Mouse (Mus musculus): ENCODE measurements around the gene Lyar. TPM values are rescaled to one million over a fixed set of nuclear protein-coding genes. Genes with fewer than 3 reads are reported as not detected.

Lyar gene
- 134 and 169 TPM in 2 replicates for total RNA-seq (2012; rRNA removed)
- 182 and 195 TPM in 2 replicates for total RNA-seq (2014; rRNA removed)
- polyA plus RNA-seq (2012; ENCODE audit: insufficient read length, low read depth): 314 and 382 TPM in 2 replicates

DNA sequence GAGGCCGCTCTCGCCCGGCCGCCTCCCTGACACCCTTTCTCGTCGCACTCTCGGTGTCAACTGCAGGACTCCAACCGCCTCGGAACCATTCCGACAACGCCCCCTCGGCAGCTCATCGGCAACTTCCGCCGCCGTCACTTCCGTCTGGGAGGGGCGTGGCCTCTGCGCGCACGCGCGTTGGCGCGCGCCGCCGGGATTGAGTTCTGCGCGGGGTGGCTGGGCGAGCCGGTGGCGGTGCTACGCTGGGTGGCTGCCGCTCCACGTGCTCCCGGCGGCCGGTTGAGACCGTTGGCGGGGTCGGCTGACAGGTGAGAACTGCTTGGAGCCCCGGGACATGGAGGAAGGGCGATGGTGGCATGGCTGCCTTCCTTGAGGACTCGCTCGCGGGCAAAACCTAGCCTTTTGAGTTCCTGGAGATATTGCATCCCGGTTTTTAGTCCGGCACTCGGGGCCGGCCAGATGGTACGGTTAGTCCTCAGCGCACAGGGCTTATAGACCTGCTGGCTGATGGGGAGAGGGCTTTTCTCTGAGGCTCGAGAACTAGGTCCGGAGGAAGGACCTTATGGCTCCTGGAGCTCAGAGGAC, at the start of gene Lyar, which contains the start of gene Zbtb49:
Gene Lyar, plus strand, starts transcription at position 143 of the 585 bp plus-strand sequence.
Gene Zbtb49, minus strand, starts transcription at position 130 of the 585 bp plus-strand sequence.
- Histone ChIP-seq H3K4me3 (replicated peaks in 1 of 3; ENCODE audit: low read depth in 2 of 3, low read length in 2 of 3, poor library complexity in 1 of 3) (peak within 1 kb of the TSS; percentile 90 to 94 (median 90)), H3K4me1 (ENCODE audit: control insufficient read depth in 1 of 2, insufficient read depth in 2 of 2) (peaks cover 3 to 42% of the 10 kb centered on the region in 2 experiments), H3K4me2 (ENCODE audit: insufficient read depth, low read depth, poor library complexity, severe bottlenecking) (peak within 1 kb of the TSS; percentile 93), H3K9me3 (replicated peaks; ENCODE audit: low read length) (no peaks in the 10 kb centered on the region), H3K79me2 (replicated peaks; ENCODE audit: control insufficient read depth, extremely low read depth, insufficient read depth, poor library complexity, severe bottlenecking) (peaks cover 34% of the 10 kb centered on the region), H3K9ac (ENCODE audit: insufficient read depth, low read depth) (peak within 1 kb of the TSS; percentile 84), H3K36me3 (replicated peaks in 1 of 2; ENCODE audit: control insufficient read depth in 1 of 2, insufficient read depth in 1 of 2, low read length in 1 of 2) (peaks cover 19 to 58% of the 10 kb centered on the region in 2 experiments), H3K27ac (ENCODE audit: insufficient read depth, low read depth) (no peak within 1 kb of the TSS; the same call in 1 of the 2 replicates), H3K27me3 (replicated peaks) (no peaks in the 10 kb centered on the region)
- TF ChIP-seq NELFE (IDR thresholded peaks at IDR 0.05; ENCODE audit: low read depth, low read length): peak; percentile 93
- peak; percentile 93 for TF ChIP-seq MAX (IDR thresholded peaks at IDR 0.05; ENCODE audit: low read length)
- TF ChIP-seq KAT2A (IDR thresholded peaks at IDR 0.05; ENCODE audit: insufficient replicate concordance, low read length): peak; percentile 79; the same call in 1 of the 2 replicates
- TF ChIP-seq USF1 (IDR thresholded peaks at IDR 0.05; ENCODE audit: low read depth, low read length): no peak
- TF ChIP-seq MXI1 (IDR thresholded peaks at IDR 0.05; ENCODE audit: low read depth, low read length): peak; percentile 98
- TF ChIP-seq RAD21 (IDR thresholded peaks at IDR 0.05; ENCODE audit: low read depth, low read length): no peak
- peak; percentile 98 for TF ChIP-seq POLR2A (IDR thresholded peaks at IDR 0.05; ENCODE audit: low read depth, low read length)
- TF ChIP-seq SIN3A (IDR thresholded peaks at IDR 0.05; ENCODE audit: low read length): peak; percentile 95
- no peak for TF ChIP-seq MAZ (IDR thresholded peaks at IDR 0.05; ENCODE audit: low read depth, low read length)
- peak; percentile 61; the same call in 1 of the 2 replicates for TF ChIP-seq UBTF (IDR thresholded peaks at IDR 0.05; ENCODE audit: low read depth, low read length)
- TF ChIP-seq IRF4 (IDR thresholded peaks at IDR 0.05; ENCODE audit: low read depth, low read length): no peak; the same call in 1 of the 2 replicates
- peak; percentile 94 for TF ChIP-seq MYC (IDR thresholded peaks at IDR 0.05; ENCODE audit: low read depth, low read length)
- TF ChIP-seq ZKSCAN1 (IDR thresholded peaks at IDR 0.05; ENCODE audit: borderline replicate concordance, low read depth, low read length): no peak
- TF ChIP-seq JUN (IDR thresholded peaks at IDR 0.05; ENCODE audit: insufficient read depth, low read depth, low read length): no peak
- no peak for TF ChIP-seq ETS1 (conservative IDR thresholded peaks at IDR 0.05; ENCODE audit: low read depth, low read length)
- no peak for TF ChIP-seq TBP (conservative IDR thresholded peaks at IDR 0.05; ENCODE audit: low read depth, low read length)
- TF ChIP-seq EP300 (IDR thresholded peaks at IDR 0.05; ENCODE audit: low read length): peak; percentile 14; the same call in 1 of the 2 replicates
- no peak for TF ChIP-seq RCOR1 (conservative IDR thresholded peaks at IDR 0.05; ENCODE audit: low read depth, low read length)
- peak; percentile 85 for TF ChIP-seq ZMIZ1 (IDR thresholded peaks at IDR 0.05; ENCODE audit: low read depth, low read length)
- TF ChIP-seq CHD1 (IDR thresholded peaks at IDR 0.05; ENCODE audit: low read depth, low read length): no peak
- TF ChIP-seq NRF1 (IDR thresholded peaks at IDR 0.05; ENCODE audit: low read depth, low read length): peak; percentile 91
- TF ChIP-seq POLR2AphosphoS2 (IDR thresholded peaks at IDR 0.05; ENCODE audit: low read depth, low read length): 0 out of 2 replicates have a peak, but pooled peaks have one; percentile 72
- TF ChIP-seq TCF12 (IDR thresholded peaks at IDR 0.05; ENCODE audit: low read depth, low read length): peak; percentile 90
- TF ChIP-seq USF2 (conservative IDR thresholded peaks at IDR 0.05; ENCODE audit: low read depth, low read length): no peak
- no peak for TF ChIP-seq ZNF384 (IDR thresholded peaks at IDR 0.05; ENCODE audit: low read depth, low read length)
- TF ChIP-seq MAFK (IDR thresholded peaks at IDR 0.05; ENCODE audit: insufficient replicate concordance, low read length): no peak
- no peak for TF ChIP-seq MEF2A (IDR thresholded peaks at IDR 0.05; ENCODE audit: borderline replicate concordance, low read depth, low read length)
- TF ChIP-seq CTCF (conservative IDR thresholded peaks at IDR 0.05 in 1 of 2, IDR thresholded peaks at IDR 0.05 in 1 of 2; ENCODE audit: low read depth in 2 of 2, low read length in 2 of 2): no peak
- peak; percentile 89 for TF ChIP-seq HCFC1 (IDR thresholded peaks at IDR 0.05; ENCODE audit: low read depth, low read length)
- no peak for TF ChIP-seq E2F4 (IDR thresholded peaks at IDR 0.05; ENCODE audit: insufficient replicate concordance, low read depth, low read length)
- TF ChIP-seq CHD2 (IDR thresholded peaks at IDR 0.05; ENCODE audit: low read length): no peak
- peak; percentile 80 for TF ChIP-seq ELF1 (IDR thresholded peaks at IDR 0.05; ENCODE audit: low read depth, low read length)
- TF ChIP-seq JUND (conservative IDR thresholded peaks at IDR 0.05; ENCODE audit: low read depth, low read length): no peak
- TF ChIP-seq PAX5 (IDR thresholded peaks at IDR 0.05; ENCODE audit: low read length): no peak
- TF ChIP-seq BHLHE40 (IDR thresholded peaks at IDR 0.05; ENCODE audit: low read depth, low read length): no peak
- no peak for TF ChIP-seq ZC3H11A (IDR thresholded peaks at IDR 0.05; ENCODE audit: low read depth, low read length)
- TF ChIP-seq SMC3 (IDR thresholded peaks at IDR 0.05; ENCODE audit: low read depth, low read length): no peak
- no peak; the same call in 1 of the 2 replicates for TF ChIP-seq GABPA (IDR thresholded peaks at IDR 0.05; ENCODE audit: insufficient replicate concordance, low read depth, low read length)
- peak; percentile 87 for DNase-seq (ENCODE audit: extremely low read depth)
- dilution Hi-C loops (cut with MboI; ENCODE audit: extremely low pct_ligation_motif_present, extremely low pct_unique_long_range_greater_than_20kb, low sequenced_read_pairs): no loop called here
- in situ Hi-C loops (cut with MboI; ENCODE audit: low pct_ligation_motif_present, low pct_unique_long_range_greater_than_20kb, low sequenced_read_pairs): no loop called here

Measured in CH12.LX (cell line).